Mouse (Mus musculus) lung, embryonic 14.5 days (tissue): ENCODE data around the gene Polr3g. TPM values are rescaled to one million over a fixed set of nuclear protein-coding genes. Genes with fewer than 3 reads are reported as not detected.

Experiments
- ATAC-seq: fragments of 200-750 bp; cut with Nextera tagmentation; 2 replicates; pipeline ENCODE4 v1.8.0; 2017; ENCODE audit warnings: mild to moderate bottlenecking, moderate TSS enrichment, moderate library complexity; ENCODE audit not compliant: insufficient read depth
- DNase-seq: peaks from one replicate; pipeline ENCODE4 v3.0.0-alpha.2; 2015
- H3K27ac ChIP-seq: fragments of 300-500 bp; sonication (generic); 2 replicates; pipeline ENCODE4 v1.5.1; 2014; ENCODE audit warnings: low read depth, mild to moderate bottlenecking, moderate library complexity
- H3K27me3 ChIP-seq: fragments of 300-500 bp; sonication (generic); 2 replicates; pipeline ENCODE4 v1.6.1; 2014; ENCODE audit warnings: low read length, control low read depth; ENCODE audit not compliant: insufficient read depth
- H3K36me3 ChIP-seq: fragments of 300-500 bp; sonication (generic); 2 replicates; pipeline ENCODE4 v1.6.1; 2014; ENCODE audit warnings: control low read depth; ENCODE audit not compliant: insufficient read depth
- H3K4me1 ChIP-seq: fragments of 300-500 bp; sonication (generic); 2 replicates; pipeline ENCODE4 v1.6.1; 2014; ENCODE audit warnings: antibody characterized with exemption, control low read depth; ENCODE audit not compliant: insufficient read depth
- H3K4me2 ChIP-seq: fragments of 300-500 bp; sonication (generic); 2 replicates; pipeline ENCODE4 v1.6.1; 2014; ENCODE audit warnings: mild to moderate bottlenecking
- H3K4me3 ChIP-seq: fragments of 300-500 bp; sonication (generic); 2 replicates; pipeline ENCODE4 v1.5.1; 2014; ENCODE audit warnings: low read depth, low read length
- H3K9ac ChIP-seq: fragments of 300-500 bp; sonication (generic); 2 replicates; pipeline ENCODE4 v1.6.1; 2014
- H3K9me3 ChIP-seq: fragments of 300-500 bp; sonication (generic); 2 replicates; pipeline ENCODE4 v1.6.1; 2016; ENCODE audit warnings: low read depth, low read length, control low read depth
- CTCF ChIP-seq: IDR thresholded peaks from 2 replicates; pipeline ENCODE4 v1.5.1; 2016; ENCODE audit warnings: antibody characterized with exemption, low read depth
- WGBS: fragments of 180-500 bp; shearing (Covaris S2); extraction: QIAGEN DNeasy Blood & Tissue Kit; methylation state at CpG from one replicate; pipeline ENCODE4 v1.1.7; 2014; 5-methylcytosine and 5-hydroxymethylcytosine counted together
- polyA plus RNA-seq: library from polyadenylated mRNA; unstranded; fragments of >200 nt; fragmentation: Nextera tagmentation; extraction: Ambion mirVana; gene quantifications from 2 replicates; pipeline ENCODE4 v1.2.1, GENCODE M21; 2014

The Polr3g gene
- polyA plus RNA-seq, 1 experiment from 2014 or later = 15.1 TPM

GRCm38 (mm10) chr13:81710266-81710665 lies 547 bp downstream of the Polr3g start:
- WGBS = 1% methylated on average over 7 of the region's 7 CpGs
- H3K27ac ChIP-seq = no peak overlapping the region

GRCm38 (mm10) chr13:81709805-81710204 lies 1.0 kb downstream of the Polr3g start:
- peak overlapping the region; percentile 54 for H3K9ac ChIP-seq
- H3K9me3 ChIP-seq = no peaks in the 10 kb centered on the region
- H3K4me2 ChIP-seq = peak overlapping the region; percentile 100
- no peak overlapping the region for H3K27ac ChIP-seq
- WGBS = 28% methylated on average over 4 of the region's 4 CpGs
- no peak for ATAC-seq
- H3K27me3 ChIP-seq = no peaks in the 10 kb centered on the region
- no peak for DNase-seq
- H3K36me3 ChIP-seq = no peaks in the 10 kb centered on the region
- H3K4me1 ChIP-seq = peaks cover 7% of the 10 kb centered on the region; the same call in 1 of the 2 replicates
- no peak for TF ChIP-seq CTCF
- peak overlapping the region; percentile 73 for H3K4me3 ChIP-seq

More at GRCm38 (mm10) chr13:81710266-81710665, 547 bp downstream of the Polr3g start:
- H3K36me3 ChIP-seq = no peaks in the 10 kb centered on the region
- DNase-seq (no peak), ATAC-seq (no peak)
- H3K4me1 ChIP-seq = peaks cover 7% of the 10 kb centered on the region; the same call in 1 of the 2 replicates
- peak overlapping the region; percentile 100 for H3K4me2 ChIP-seq
- TF ChIP-seq CTCF = no peak
- H3K9ac ChIP-seq = peak overlapping the region; percentile 54
- H3K9me3 ChIP-seq = no peaks in the 10 kb centered on the region
- no peaks in the 10 kb centered on the region for H3K27me3 ChIP-seq
- H3K4me3 ChIP-seq = peak overlapping the region; percentile 73

GRCm38 (mm10) chr13:81706311-81706710 lies 4.5 kb downstream of the Polr3g start:
- Histone ChIP-seq H3K27ac (no peak overlapping the region), H3K4me2 (no peak overlapping the region), H3K4me1 (peaks cover 7% of the 10 kb centered on the region; the same call in 1 of the 2 replicates), H3K27me3 (no peaks in the 10 kb centered on the region), H3K9ac (no peak overlapping the region), H3K4me3 (no peak overlapping the region), H3K9me3 (no peaks in the 10 kb centered on the region), H3K36me3 (no peaks in the 10 kb centered on the region)
- DNase-seq = no peak
- no peak for TF ChIP-seq CTCF
- WGBS = 86% methylated on average over 5 of the region's 5 CpGs
- no peak for ATAC-seq

- no peaks in the 10 kb centered on the region for H3K9me3 ChIP-seq
- no peak overlapping the region for H3K4me2 ChIP-seq
- no peak for TF ChIP-seq CTCF
- no peak for DNase-seq
- no peak overlapping the region for H3K4me3 ChIP-seq
- 69% methylated on average over 9 of the region's 9 CpGs for WGBS
- H3K4me1 ChIP-seq = no peaks in the 10 kb centered on the region
- H3K27ac ChIP-seq = no peak overlapping the region
- H3K36me3 ChIP-seq = no peaks in the 10 kb centered on the region
- H3K27me3 ChIP-seq = no peaks in the 10 kb centered on the region
- ATAC-seq = no peak
- no peak overlapping the region for H3K9ac ChIP-seq
Measured at GRCm38 (mm10) chr13:81703621-81704020, 7.2 kb downstream of the Polr3g start.

- H3K4me3 ChIP-seq = no peak overlapping the region
- no peak overlapping the region for H3K27ac ChIP-seq
- H3K9ac ChIP-seq = no peak overlapping the region
- WGBS = 77% methylated on average over 7 of the region's 7 CpGs
- no peaks in the 10 kb centered on the region for H3K9me3 ChIP-seq
- ATAC-seq = no peak
- no peak for TF ChIP-seq CTCF
- no peak overlapping the region for H3K4me2 ChIP-seq
- no peaks in the 10 kb centered on the region for H3K4me1 ChIP-seq
- H3K27me3 ChIP-seq = no peaks in the 10 kb centered on the region
- DNase-seq = no peak
- no peaks in the 10 kb centered on the region for H3K36me3 ChIP-seq
Measured at GRCm38 (mm10) chr13:81703148-81703547, 7.7 kb downstream of the Polr3g start.

- H3K27me3 ChIP-seq = no peaks in the 10 kb centered on the region
- H3K36me3 ChIP-seq = peaks cover 4% of the 10 kb centered on the region; the same call in 1 of the 2 replicates
- no peak overlapping the region for H3K4me3 ChIP-seq
- no peak for TF ChIP-seq CTCF
- DNase-seq = no peak
- H3K4me1 ChIP-seq = no peaks in the 10 kb centered on the region
- ATAC-seq = no peak
- H3K9me3 ChIP-seq = no peaks in the 10 kb centered on the region
- H3K27ac ChIP-seq = no peak overlapping the region
- H3K9ac ChIP-seq = no peak overlapping the region
- WGBS = 92% methylated on average over 12 of the region's 12 CpGs
- no peak overlapping the region for H3K4me2 ChIP-seq
Measured at GRCm38 (mm10) chr13:81694446-81694845, 16.4 kb downstream of the Polr3g start.

- Histone ChIP-seq H3K9ac (no peak overlapping the region), H3K4me1 (no peaks in the 10 kb centered on the region), H3K9me3 (no peaks in the 10 kb centered on the region), H3K4me2 (no peak overlapping the region), H3K36me3 (peaks cover 4% of the 10 kb centered on the region; the same call in 1 of the 2 replicates), H3K27ac (no peak overlapping the region), H3K4me3 (no peak overlapping the region), H3K27me3 (no peaks in the 10 kb centered on the region)
- ATAC-seq (no peak; the same call in 1 of the 2 replicates), DNase-seq (peak; percentile 15)
- no peak for TF ChIP-seq CTCF
- WGBS = 63% methylated on average over 9 of the region's 9 CpGs
Measured at GRCm38 (mm10) chr13:81691606-81692005, 19.2 kb downstream of the Polr3g start.
